Mouse (Mus musculus) heart, embryonic 12.5 days (tissue): ENCODE results near the gene Castor2. TPM values are rescaled to one million over a fixed set of nuclear protein-coding genes. Genes with fewer than 3 reads are reported as not detected.

Source experiments
- ATAC-seq: fragments of 200-750 bp; cut with Nextera tagmentation; 2 replicates; pipeline ENCODE4 v1.8.0; 2017; ENCODE audit warnings: moderate TSS enrichment, moderate library complexity; ENCODE audit not compliant: insufficient number of reproducible peaks, low FRiP score
- H3K27ac ChIP-seq: fragments of 300-500 bp; sonication (generic); 2 replicates; pipeline ENCODE4 v1.5.1; 2016; ENCODE audit warnings: mild to moderate bottlenecking, moderate library complexity; ENCODE audit not compliant: poor library complexity, severe bottlenecking
- H3K27me3 ChIP-seq: fragments of 300-500 bp; sonication (generic); replicated peaks from 2 replicates; pipeline ENCODE4 v1.6.1; 2016; ENCODE audit warnings: mild to moderate bottlenecking, moderate library complexity
- H3K36me3 ChIP-seq: fragments of 300-500 bp; sonication (generic); 2 replicates; pipeline ENCODE4 v1.6.1; 2016; ENCODE audit warnings: mild to moderate bottlenecking, moderate library complexity
- H3K4me1 ChIP-seq: fragments of 300-500 bp; sonication (generic); replicated peaks from 2 replicates; pipeline ENCODE4 v1.6.1; 2016; ENCODE audit warnings: mild to moderate bottlenecking
- H3K4me2 ChIP-seq: fragments of 300-500 bp; sonication (generic); 2 replicates; pipeline ENCODE4 v1.6.1; 2016; ENCODE audit warnings: mild to moderate bottlenecking, moderate library complexity
- H3K4me3 ChIP-seq: fragments of 300-500 bp; sonication (generic); 2 replicates; pipeline ENCODE4 v1.5.1; 2016; ENCODE audit warnings: mild to moderate bottlenecking
- H3K9ac ChIP-seq: fragments of 300-500 bp; sonication (generic); 2 replicates; pipeline ENCODE4 v1.6.1; 2016; ENCODE audit warnings: mild to moderate bottlenecking, moderate library complexity
- H3K9me3 ChIP-seq: fragments of 300-500 bp; sonication (generic); replicated peaks from 2 replicates; pipeline ENCODE4 v1.6.1; 2016; ENCODE audit warnings: mild to moderate bottlenecking, moderate library complexity
- WGBS: fragments of 180-500 bp; shearing (Covaris S2); methylation state at CpG from one replicate; pipeline ENCODE4 v1.1.7; 2016; 5-methylcytosine and 5-hydroxymethylcytosine counted together
- polyA plus RNA-seq: library from polyadenylated mRNA; unstranded; fragments of >200 nt; fragmentation: Nextera tagmentation; extraction: Ambion mirVana; gene quantifications from 2 replicates; pipeline ENCODE4 v1.2.1, GENCODE M21; 2016

Castor2 gene
- polyA plus RNA-seq, 1 experiment from 2014 or later = 7.5 TPM

GRCm38 (mm10) chr5:134164688-134165087 lies 65.2 kb downstream of the Castor2 start:
- H3K4me1 ChIP-seq = peaks cover 10% of the 10 kb centered on the region
- no peak for ATAC-seq
- peaks cover 81% of the 10 kb centered on the region for H3K36me3 ChIP-seq
- H3K27ac ChIP-seq = no peak overlapping the region; the same call in 1 of the 2 replicates
- no peak overlapping the region for H3K4me3 ChIP-seq
- WGBS = 57% methylated on average over 5 of the region's 5 CpGs
- no peaks in the 10 kb centered on the region for H3K27me3 ChIP-seq
- H3K9me3 ChIP-seq = no peaks in the 10 kb centered on the region
- H3K4me2 ChIP-seq = no peak overlapping the region
- H3K9ac ChIP-seq = no peak overlapping the region

- Histone ChIP-seq H3K4me2 (no peak overlapping the region), H3K27me3 (no peaks in the 10 kb centered on the region), H3K4me3 (no peak overlapping the region), H3K36me3 (peaks cover 81% of the 10 kb centered on the region), H3K9ac (no peak overlapping the region), H3K27ac (no peak overlapping the region), H3K4me1 (peaks cover 10% of the 10 kb centered on the region), H3K9me3 (no peaks in the 10 kb centered on the region)
- WGBS = 91% methylated on average over 7 of the region's 7 CpGs
- ATAC-seq = no peak
Measured at GRCm38 (mm10) chr5:134166642-134167041, 67.1 kb downstream of the Castor2 start.

- Histone ChIP-seq H3K9me3 (no peaks in the 10 kb centered on the region), H3K4me3 (no peak overlapping the region), H3K4me1 (peaks cover 10% of the 10 kb centered on the region), H3K27ac (no peak overlapping the region), H3K27me3 (no peaks in the 10 kb centered on the region), H3K36me3 (peaks cover 78% of the 10 kb centered on the region), H3K4me2 (no peak overlapping the region), H3K9ac (no peak overlapping the region)
- 88% methylated on average over 9 of the region's 9 CpGs for WGBS
- ATAC-seq = no peak
Measured at GRCm38 (mm10) chr5:134168033-134168432, 68.5 kb downstream of the Castor2 start.

- WGBS = 90% methylated on average over 10 of the region's 10 CpGs
- ATAC-seq = no peak
- Histone ChIP-seq H3K9me3 (no peaks in the 10 kb centered on the region), H3K4me2 (no peak overlapping the region), H3K4me3 (no peak overlapping the region), H3K36me3 (peaks cover 71% of the 10 kb centered on the region), H3K4me1 (peaks cover 10% of the 10 kb centered on the region), H3K9ac (no peak overlapping the region), H3K27ac (no peak overlapping the region), H3K27me3 (no peaks in the 10 kb centered on the region)
Measured at GRCm38 (mm10) chr5:134169231-134169630, 69.7 kb downstream of the Castor2 start.

GRCm38 (mm10) chr5:134170167-134170566 lies 70.7 kb downstream of the Castor2 start:
- ATAC-seq = no peak
- Histone ChIP-seq H3K9me3 (no peaks in the 10 kb centered on the region), H3K27me3 (no peaks in the 10 kb centered on the region), H3K4me1 (peaks cover 3% of the 10 kb centered on the region), H3K36me3 (peaks cover 63% of the 10 kb centered on the region), H3K9ac (no peak overlapping the region), H3K4me2 (no peak overlapping the region), H3K27ac (no peak overlapping the region), H3K4me3 (no peak overlapping the region)
- WGBS = 94% methylated on average over 8 of the region's 8 CpGs

- Histone ChIP-seq H3K4me1 (peaks cover 9% of the 10 kb centered on the region), H3K4me3 (no peak overlapping the region), H3K27ac (no peak overlapping the region), H3K9ac (no peak overlapping the region), H3K36me3 (peaks cover 42% of the 10 kb centered on the region), H3K4me2 (no peak overlapping the region), H3K27me3 (no peaks in the 10 kb centered on the region), H3K9me3 (no peaks in the 10 kb centered on the region)
- no peak for ATAC-seq
- WGBS = 40% methylated on average over 4 of the region's 4 CpGs
Measured at GRCm38 (mm10) chr5:134173206-134173605, 73.7 kb downstream of the Castor2 start.

- WGBS = 11% methylated on average over 10 of the region's 10 CpGs
- peak overlapping the region; percentile 82 for H3K9ac ChIP-seq
Measured at GRCm38 (mm10) chr5:134175696-134176095, 76.2 kb downstream of the Castor2 start.

GRCm38 (mm10) chr5:134176169-134176881 lies 76.8 kb downstream of the Castor2 start, which contains the start of gene Rcc1l:
Rcc1l (minus strand) TSS chr5:134176774.
- Histone ChIP-seq H3K9me3 (no peaks in the 10 kb centered on the region), H3K4me1 (peaks cover 9% of the 10 kb centered on the region), H3K27ac (peak within 1 kb of the TSS; percentile 84), H3K27me3 (no peaks in the 10 kb centered on the region), H3K4me3 (peak within 1 kb of the TSS; percentile 91), H3K36me3 (peaks cover 16% of the 10 kb centered on the region), H3K4me2 (peak within 1 kb of the TSS; percentile 91), H3K9ac (peak within 1 kb of the TSS; percentile 82)
- WGBS = under 1% methylated on average over 72 of the region's 72 CpGs
- peak; percentile 90 for ATAC-seq

More at GRCm38 (mm10) chr5:134175696-134176095, 76.2 kb downstream of the Castor2 start:
- ATAC-seq = no peak
- Histone ChIP-seq H3K4me3 (peak overlapping the region; percentile 91), H3K9me3 (no peaks in the 10 kb centered on the region), H3K27me3 (no peaks in the 10 kb centered on the region), H3K27ac (peak overlapping the region; percentile 84), H3K4me2 (peak overlapping the region; percentile 91), H3K4me1 (peaks cover 9% of the 10 kb centered on the region), H3K36me3 (peaks cover 22% of the 10 kb centered on the region)

GRCm38 (mm10) chr5:134178536-134178935 lies 79.0 kb downstream of the Castor2 start:
- no peak for ATAC-seq
- Histone ChIP-seq H3K4me1 (peaks cover 19% of the 10 kb centered on the region), H3K4me2 (no peak overlapping the region), H3K4me3 (no peak overlapping the region), H3K9ac (0 out of 2 replicates have a peak overlapping the region, but pooled peaks have one; percentile 16), H3K36me3 (0 out of 2 replicates have a peak, but pooled peaks cover 2% of the 10 kb centered on the region), H3K9me3 (no peaks in the 10 kb centered on the region), H3K27ac (no peak overlapping the region), H3K27me3 (no peaks in the 10 kb centered on the region)
- 70% methylated on average over 7 of the region's 7 CpGs for WGBS

GRCm38 (mm10) chr5:134179871-134180270 lies 80.4 kb downstream of the Castor2 start:
- H3K36me3 ChIP-seq = no peaks in the 10 kb centered on the region
- no peaks in the 10 kb centered on the region for H3K27me3 ChIP-seq
- H3K9me3 ChIP-seq = no peaks in the 10 kb centered on the region
- no peak overlapping the region for H3K9ac ChIP-seq
- H3K27ac ChIP-seq = no peak overlapping the region
- no peak overlapping the region for H3K4me3 ChIP-seq
- H3K4me2 ChIP-seq = no peak overlapping the region
- peaks cover 21% of the 10 kb centered on the region for H3K4me1 ChIP-seq
- ATAC-seq = no peak
- 28% methylated on average over 7 of the region's 7 CpGs for whole genome bisulfite sequencing

- WGBS = 55% methylated on average over 3 of the region's 3 CpGs
- H3K36me3 ChIP-seq = no peaks in the 10 kb centered on the region
- no peaks in the 10 kb centered on the region for H3K27me3 ChIP-seq
- H3K9me3 ChIP-seq = no peaks in the 10 kb centered on the region
- H3K4me3 ChIP-seq = no peak overlapping the region
- ATAC-seq = no peak
- no peak overlapping the region for H3K9ac ChIP-seq
- H3K27ac ChIP-seq = no peak overlapping the region
- no peak overlapping the region for H3K4me2 ChIP-seq
- H3K4me1 ChIP-seq = peaks cover 12% of the 10 kb centered on the region
Measured at GRCm38 (mm10) chr5:134182172-134182571, 82.7 kb downstream of the Castor2 start.
